Mouse (Mus musculus) layer of hippocampus, adult 11-12 months (tissue): ENCODE results near the gene Rhoj.
"Not testable (repeated sequence)": the region's sequence is repeated elsewhere in the genome, so short reads cannot be mapped to it uniquely, and the experiment has no call there.

Source experiments
- DNase-seq: peaks from one replicate; pipeline ENCODE4 v3.0.0; 2022; ENCODE audit warnings: low spot score

The Rhoj gene

GRCm38 (mm10) chr12:75394011-75394773, 86.1 kb downstream of the Rhoj start:
- DNase-seq: no peak

DNA sequence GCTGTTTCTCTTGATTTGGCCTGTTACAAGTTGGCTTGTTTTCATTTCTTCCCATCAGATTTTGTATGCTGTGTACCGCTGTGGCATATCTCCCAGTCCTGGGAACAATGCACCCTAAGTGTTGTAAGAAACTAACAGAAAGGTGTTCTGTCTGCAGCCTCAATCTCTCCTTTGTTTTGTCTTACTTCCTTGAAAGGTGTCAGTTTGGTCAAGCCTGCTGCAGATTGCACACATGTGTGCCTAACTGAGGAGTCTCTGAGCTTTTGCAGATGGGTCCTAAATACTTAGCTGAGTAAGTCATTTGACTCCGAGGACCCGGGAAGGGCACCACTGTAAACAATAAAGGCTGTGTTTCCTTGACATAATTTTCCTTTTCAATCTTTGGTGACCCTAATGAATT, 88.5 kb downstream of the Rhoj start:
- DNase-seq: no peak

GRCm38 (mm10) chr12:75397077-75397476, 89.0 kb downstream of the Rhoj start:
- no peak for DNase-seq

DNA sequence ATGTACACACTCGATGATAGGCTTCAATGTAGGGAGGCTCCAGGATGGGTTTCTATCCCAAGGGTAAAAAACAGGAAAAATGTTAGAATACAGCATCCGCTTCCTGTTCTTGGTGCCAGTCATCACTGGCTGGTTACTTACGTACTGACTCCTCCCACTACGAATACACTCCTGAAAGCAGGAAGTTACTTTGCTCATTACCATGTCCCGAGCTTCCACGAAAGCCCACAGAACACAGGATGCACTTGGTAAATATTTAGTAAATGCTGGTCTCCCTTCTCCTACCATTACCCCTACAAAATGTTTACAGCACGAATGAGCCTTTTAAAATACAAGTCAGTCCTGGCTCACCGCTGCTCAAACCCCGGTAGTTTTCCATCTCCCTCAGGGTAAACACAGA, 104.8 kb downstream of the Rhoj start:
- no peak for DNase-seq

DNA sequence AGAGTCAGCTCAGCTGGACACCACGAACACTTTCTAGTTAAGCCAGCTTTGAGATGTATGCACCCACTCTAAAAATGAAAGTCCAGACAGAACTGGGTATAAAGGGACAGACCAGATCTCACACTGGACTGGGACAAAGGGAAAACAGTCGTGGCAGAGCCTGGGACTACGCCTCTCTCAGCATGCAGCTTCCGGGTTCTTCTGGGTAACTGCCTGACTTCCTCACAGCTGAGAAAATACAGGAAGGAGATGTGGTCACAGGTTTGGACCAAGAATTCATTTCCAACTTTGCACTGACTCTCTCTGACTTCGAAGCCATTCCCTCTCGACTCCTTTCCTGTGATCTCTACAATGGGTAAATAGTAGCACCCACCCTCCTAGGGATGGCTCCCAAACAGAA, 106.9 kb downstream of the Rhoj start:
- no peak for DNase-seq

- DNase-seq: no peak
Measured at GRCm38 (mm10) chr12:75416681-75417080, 108.6 kb downstream of the Rhoj start, which contains the start of gene Gphb5. Gphb5 (minus strand) TSS chr12:75416781.

- DNase-seq: peak; percentile 13
Measured at GRCm38 (mm10) chr12:75424359-75424758, 116.2 kb downstream of the Rhoj start.

DNA sequence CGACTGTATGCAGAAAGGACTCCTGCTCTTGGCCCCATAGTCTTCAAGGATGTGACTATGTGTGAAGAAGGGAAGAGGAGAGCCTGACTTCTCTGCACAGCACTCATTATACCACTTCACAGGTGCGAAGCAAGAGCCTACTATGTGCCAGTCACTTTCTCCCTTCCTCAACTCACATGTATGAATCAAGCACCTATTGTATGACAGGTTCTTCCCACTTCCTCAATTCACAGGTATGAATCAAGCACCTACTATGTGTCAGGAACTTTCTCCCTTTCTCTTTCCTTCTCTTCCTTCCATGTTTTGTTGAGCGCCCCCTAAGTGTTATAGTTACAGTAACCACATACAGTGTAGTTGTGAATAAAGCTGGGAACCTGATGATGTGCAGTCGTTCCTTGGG, 116.7 kb downstream of the Rhoj start:
- no peak for DNase-seq

DNA sequence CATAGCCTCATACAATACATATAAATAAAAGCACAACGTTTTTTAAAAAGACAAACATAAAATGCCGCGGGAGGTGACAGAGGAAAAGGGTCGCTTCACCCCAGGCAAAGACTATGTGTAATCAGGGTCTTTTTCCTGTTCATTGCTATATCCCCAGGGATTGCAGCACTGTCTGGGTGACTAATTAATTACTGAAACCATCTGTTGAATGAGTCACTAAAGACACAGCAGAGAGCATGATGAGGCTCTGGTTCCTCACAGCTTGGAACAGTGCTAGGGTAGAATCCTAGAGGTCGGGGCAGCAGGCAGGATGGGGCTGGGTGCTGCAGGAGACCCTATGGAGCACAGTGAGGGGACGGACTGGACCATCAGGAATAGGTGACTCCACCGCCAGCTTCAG, 117.8 kb downstream of the Rhoj start:
- DNase-seq: no peak

GRCm38 (mm10) chr12:75428719-75429118, 120.6 kb downstream of the Rhoj start:
- no peak for DNase-seq

- DNase-seq: no peak
Measured at GRCm38 (mm10) chr12:75429685-75430396, 121.7 kb downstream of the Rhoj start.

GRCm38 (mm10) chr12:75432400-75432799, 124.3 kb downstream of the Rhoj start:
- not testable (repeated sequence) for DNase-seq

DNA sequence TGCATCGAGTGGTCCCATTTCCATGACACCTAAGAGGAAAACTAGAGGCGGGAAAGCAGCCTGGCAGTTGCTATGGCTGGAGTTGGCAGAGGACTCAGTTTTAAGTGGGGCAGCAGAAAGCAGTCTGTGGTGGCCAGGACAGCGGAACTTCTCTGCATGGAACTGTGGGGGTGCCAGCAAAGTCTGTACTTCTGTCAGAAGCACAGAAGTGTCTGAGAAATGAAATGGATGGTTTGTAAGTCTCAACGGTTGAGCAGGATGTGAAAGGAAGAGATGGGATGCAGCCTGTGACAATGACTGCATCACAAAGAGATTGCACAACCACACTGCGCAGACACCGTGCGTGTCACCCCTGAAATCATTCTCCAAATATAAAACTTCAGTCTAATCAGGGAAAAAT, 138.1 kb downstream of the Rhoj start:
- no peak for DNase-seq

DNA sequence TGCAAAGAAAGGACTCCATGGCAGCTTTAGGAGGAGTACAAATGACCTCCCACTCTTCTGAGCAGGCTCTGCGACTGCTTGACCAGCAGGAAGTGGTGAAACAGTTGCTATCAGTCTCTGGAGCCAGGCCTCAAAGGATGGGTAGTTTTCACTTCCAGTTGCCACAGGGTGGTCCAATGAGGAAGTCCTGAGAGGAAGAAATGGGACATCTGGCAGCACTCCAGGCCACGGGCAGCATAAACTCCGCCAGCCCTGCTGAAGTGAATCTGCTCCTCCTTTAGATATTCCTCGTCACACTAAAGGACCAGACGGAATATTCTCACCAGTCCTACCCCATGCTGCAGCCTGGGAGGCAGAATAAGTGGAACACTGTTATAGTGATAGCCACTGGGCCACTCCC, 140.8 kb downstream of the Rhoj start:
- DNase-seq: peak; percentile 65

DNA sequence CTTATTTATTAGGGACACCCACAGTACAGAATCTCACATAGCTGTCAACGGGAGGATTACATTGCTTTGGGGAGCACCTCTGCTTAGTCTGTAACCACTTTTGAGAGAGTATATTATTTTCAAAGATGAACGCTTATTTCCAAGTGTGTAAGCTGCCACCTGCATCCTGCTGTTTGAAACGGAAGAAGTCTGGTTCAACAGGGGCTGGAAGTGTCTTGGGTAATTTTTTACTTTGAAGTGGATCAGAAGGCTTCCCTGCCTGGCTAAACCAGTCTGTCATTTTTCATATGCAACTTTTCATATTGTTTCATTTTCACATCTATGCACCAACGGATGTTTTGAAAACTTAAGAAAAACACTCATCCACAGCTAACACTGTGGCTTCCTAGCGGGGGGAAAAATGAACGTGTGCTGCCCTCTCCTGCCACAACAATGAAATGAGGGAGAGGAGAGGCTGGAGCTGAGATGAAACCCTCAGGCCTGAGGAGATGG, 141.4 kb downstream of the Rhoj start:
- DNase-seq: no peak

DNA sequence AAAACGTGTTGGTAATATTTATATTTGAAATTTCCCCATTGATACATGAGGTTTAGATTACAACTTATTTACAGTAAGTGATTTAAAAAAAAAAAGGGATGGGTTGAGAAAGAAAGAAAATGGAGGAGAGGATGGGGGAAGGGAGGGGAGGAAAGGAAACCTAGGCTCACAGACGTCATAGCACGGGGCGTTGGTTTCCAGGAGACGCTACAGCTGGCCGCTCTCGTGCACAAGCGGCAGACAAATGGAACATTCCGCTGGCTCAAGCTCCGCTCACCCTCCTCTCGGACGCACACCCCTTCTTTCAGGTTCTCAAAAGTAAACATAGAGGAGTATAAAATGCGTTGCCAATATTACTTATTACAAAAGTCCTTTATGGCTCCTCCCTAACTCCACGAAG, 141.9 kb downstream of the Rhoj start:
- no peak for DNase-seq

DNA sequence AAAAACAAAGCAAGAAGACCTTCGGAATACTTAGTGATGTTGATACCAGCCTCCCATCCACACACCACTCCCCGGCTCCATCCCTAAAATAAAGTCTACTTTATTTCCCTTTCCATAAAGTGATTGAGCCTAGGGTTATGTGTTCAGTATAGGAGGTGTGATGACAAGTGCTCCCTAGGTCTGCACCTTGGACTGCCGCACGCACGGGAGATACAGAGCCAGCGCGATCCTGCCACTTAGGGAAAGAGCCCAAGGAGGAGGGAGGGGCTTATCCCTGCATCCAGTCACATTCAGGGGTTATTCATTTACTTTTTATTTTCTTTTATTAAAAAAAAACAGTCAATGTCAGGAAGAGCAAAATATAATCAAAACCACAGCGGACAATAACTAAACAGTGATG, 142.5 kb downstream of the Rhoj start:
- no peak for DNase-seq
